Mouse (Mus musculus): ENCODE results near the gene Pigo. TPM values are rescaled to one million over a fixed set of nuclear protein-coding genes. Genes with fewer than 3 reads are reported as not detected.
A peak's percentile ranks its signal among the peaks of the same experiment; 100 is the strongest.
"Not testable (repeated sequence)": the region's sequence is repeated elsewhere in the genome, so short reads cannot be mapped to it uniquely, and the experiment has no call there.

The Pigo gene
- total RNA-seq, 4 experiments from 2014 or later = 14.8 to 30.8 (median 22.5) TPM

- DNase-seq = no peak
These were observed 24.3 kb downstream of the Pigo start for GRCm38 (mm10) chr4:43001272-43001671.

- peak; percentile 99 for DNase-seq
These were observed 25.3 kb downstream of the Pigo start, which contains the start of gene Vcp for GRCm38 (mm10) chr4:43000141-43000986. TSS of gene Vcp (minus strand) at chr4:43000507.

GRCm38 (mm10) chr4:42999451-43000140 is 26.0 kb downstream of the Pigo start:
- DNase-seq = peak; percentile 80

- no peak for DNase-seq
These were observed 27.6 kb downstream of the Pigo start for GRCm38 (mm10) chr4:42998022-42998421.

GRCm38 (mm10) chr4:42988296-42988695 is 37.3 kb downstream of the Pigo start:
- DNase-seq = no peak

GRCm38 (mm10) chr4:42980467-42980866 is 45.2 kb downstream of the Pigo start:
- not testable (repeated sequence) for DNase-seq

- DNase-seq = no peak
These were observed 47.6 kb downstream of the Pigo start for GRCm38 (mm10) chr4:42978062-42978461.

GRCm38 (mm10) chr4:42973868-42974267 is 51.8 kb downstream of the Pigo start:
- no peak for DNase-seq

GRCm38 (mm10) chr4:42972952-42973351 is 52.7 kb downstream of the Pigo start:
- no peak for DNase-seq

- no peak for DNase-seq
These were observed 56.3 kb downstream of the Pigo start, which contains the start of gene 1700022I11Rik for GRCm38 (mm10) chr4:42969304-42969703. TSS of gene 1700022I11Rik (plus strand) at chr4:42969604.

Other genes starting within 250 kb of the Pigo start
- gene Fam205a1, start 171.9 kb downstream of the Pigo start, total RNA-seq (2022) = not detected
- under 1 TPM; 0.14 to 0.52 (median 0.22) TPM for gene Gm12394, start 169.0 kb downstream of the Pigo start, total RNA-seq (2022)
- not detected for gene Fam205c, start 151.6 kb downstream of the Pigo start, total RNA-seq (2022)
- 1 to 10 TPM; 3.1 to 4.5 (median 3.8) TPM for gene Phf24, start 109.2 kb downstream of the Pigo start, total RNA-seq (2022)
- gene Dnajb5, start 76.0 kb downstream of the Pigo start, total RNA-seq (2022) = 10 to 100 TPM; 12.9 to 20.5 (median 18.2) TPM
- not detected for gene 1700022I11Rik, start 56.2 kb downstream of the Pigo start, total RNA-seq (2022)
- 100 to 1,000 TPM; 290 to 420 (median 339) TPM for gene Vcp, start 25.3 kb downstream of the Pigo start, total RNA-seq (2022)
- 10 to 100 TPM in 2 of 4 experiments, 1 to 10 TPM in 2; 8.0 to 17.8 (median 12.5) TPM for gene Fancg, start 15.3 kb downstream of the Pigo start, total RNA-seq (2022)
- gene Stoml2, start 5.9 kb upstream of the Pigo start, total RNA-seq (2022) = 100 to 1,000 TPM; 204 to 262 (median 242) TPM
- gene Fam214b, start 20.4 kb upstream of the Pigo start, total RNA-seq (2022) = 10 to 100 TPM; 49.5 to 64.9 (median 61.1) TPM
- 10 to 100 TPM; 17.2 to 33.9 (median 22.9) TPM for gene Unc13b, start 33.1 kb upstream of the Pigo start, total RNA-seq (2022)
- 1 to 10 TPM in 2 of 4 experiments, under 1 TPM in 2; 0.61 to 1.3 (median 0.99) TPM for gene Atp8b5, start 241.3 kb upstream of the Pigo start, total RNA-seq (2022)

Data from adrenal gland, adult 8-10 months (tissue).